Mouse (Mus musculus) T-helper 2 cell (primary cell): ENCODE data around the gene Mpg.

Experiments used
- in situ Hi-C: fragments of 300-600 bp; cut with MboI, MseI; formaldehyde crosslinking; loops from one replicate; pipeline ENCODE4 v1.15.1; 2025; ENCODE audit warnings: high pct_unique_total_duplicates

Mpg gene

DNA sequence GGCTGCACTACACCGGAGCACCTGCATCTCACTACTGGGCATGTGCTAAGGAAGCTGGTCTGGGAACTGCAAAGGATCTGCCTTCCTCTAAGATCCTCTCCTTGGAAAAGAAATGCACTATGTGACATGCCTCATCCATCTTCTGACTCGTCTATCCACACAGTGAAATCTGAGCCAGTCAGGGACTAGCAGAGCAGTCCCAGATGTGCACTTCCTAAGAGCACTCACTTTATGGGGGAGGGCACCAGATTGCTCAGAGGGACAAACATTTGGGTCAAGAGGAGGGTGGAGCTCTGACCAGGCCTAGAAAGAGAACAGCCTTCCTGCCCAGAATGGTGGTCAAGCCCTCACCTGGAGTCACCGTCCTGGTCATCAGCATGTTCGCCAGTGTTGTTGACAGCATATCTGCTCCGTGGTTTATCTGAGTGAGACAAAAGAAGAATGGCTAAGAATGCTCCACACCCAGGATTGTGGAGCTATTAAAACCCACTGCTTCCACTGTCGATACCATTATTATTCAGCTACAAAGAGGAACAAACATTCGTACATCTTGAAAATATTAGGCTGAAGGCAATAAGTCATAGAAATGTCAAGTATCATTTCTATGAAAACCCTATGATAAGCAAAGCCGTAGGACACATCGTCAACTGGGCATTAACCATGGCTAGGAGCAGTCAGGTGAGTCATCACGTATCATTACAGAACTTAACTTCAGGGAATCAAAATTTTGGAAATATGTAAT, 36.5 kb downstream of the Mpg start:
- in situ Hi-C loops = no loop called here

DNA sequence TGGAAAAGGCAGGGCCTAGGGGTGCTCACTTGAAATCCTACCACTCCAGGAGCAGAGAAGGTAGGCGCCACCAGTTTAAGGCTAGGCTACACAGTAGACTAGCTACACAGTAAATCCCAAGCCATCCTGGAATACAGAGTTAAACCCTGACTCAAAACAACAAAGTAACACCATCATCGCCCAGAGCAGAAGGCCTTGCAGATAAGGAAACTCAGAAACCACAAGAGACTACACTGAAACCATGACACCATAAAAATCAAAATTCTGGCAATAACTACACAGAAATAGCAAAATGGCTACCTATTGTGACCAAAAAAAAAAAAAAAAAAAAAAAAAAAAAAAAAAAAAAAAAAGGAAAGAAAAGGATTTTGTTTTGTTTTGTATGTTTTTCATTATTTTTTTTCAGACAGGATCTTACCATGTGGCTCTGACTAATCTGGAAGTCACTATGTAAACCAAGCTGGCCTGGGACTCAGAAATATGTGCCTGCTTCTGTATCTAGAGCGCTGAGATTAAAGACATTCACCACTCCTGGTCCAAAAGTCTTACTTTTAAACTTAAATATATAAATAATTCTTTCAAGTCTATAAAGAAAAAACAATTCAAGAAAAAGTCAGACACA, 38.9 kb downstream of the Mpg start:
- in situ Hi-C loops = no loop called here

DNA sequence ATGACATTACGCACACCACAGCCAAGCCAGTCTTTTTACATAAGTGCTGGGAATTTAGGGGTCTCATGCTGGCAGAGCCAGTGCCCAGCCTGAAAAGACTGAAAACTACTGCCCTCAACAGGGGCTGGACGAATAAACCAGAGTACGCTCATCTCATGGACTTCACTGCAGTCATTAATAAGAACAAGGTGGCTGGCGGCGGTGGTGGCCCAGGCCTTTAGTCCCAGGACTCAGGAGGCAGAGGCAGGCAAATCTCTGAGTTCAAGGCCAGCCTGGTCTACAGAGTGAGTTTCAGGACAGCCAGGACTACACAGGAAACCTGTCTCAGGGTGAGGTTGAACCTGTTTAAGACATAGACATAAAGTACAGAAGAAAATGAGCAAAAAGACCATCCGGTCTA, 39.9 kb downstream of the Mpg start:
- in situ Hi-C loops = no loop called here

DNA sequence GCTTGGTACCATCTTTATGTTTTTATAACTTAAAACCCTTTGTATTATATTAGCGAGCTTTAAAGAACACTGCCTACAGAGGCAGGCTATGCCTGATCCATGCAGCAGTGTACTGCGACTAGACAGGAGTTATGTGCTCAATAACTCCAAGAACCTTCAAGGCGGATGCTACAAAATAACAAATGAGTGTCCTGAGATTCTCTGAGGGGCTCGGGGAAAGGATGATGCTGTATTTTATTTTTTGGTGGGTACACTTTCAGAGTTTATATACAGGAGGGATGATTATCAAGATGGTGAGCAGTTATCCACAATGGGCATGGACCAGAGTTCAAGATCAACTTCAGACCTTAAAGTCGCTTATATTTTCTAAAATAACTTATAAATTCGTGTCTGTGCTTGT, 40.5 kb downstream of the Mpg start:
- in situ Hi-C loops = no loop called here

DNA sequence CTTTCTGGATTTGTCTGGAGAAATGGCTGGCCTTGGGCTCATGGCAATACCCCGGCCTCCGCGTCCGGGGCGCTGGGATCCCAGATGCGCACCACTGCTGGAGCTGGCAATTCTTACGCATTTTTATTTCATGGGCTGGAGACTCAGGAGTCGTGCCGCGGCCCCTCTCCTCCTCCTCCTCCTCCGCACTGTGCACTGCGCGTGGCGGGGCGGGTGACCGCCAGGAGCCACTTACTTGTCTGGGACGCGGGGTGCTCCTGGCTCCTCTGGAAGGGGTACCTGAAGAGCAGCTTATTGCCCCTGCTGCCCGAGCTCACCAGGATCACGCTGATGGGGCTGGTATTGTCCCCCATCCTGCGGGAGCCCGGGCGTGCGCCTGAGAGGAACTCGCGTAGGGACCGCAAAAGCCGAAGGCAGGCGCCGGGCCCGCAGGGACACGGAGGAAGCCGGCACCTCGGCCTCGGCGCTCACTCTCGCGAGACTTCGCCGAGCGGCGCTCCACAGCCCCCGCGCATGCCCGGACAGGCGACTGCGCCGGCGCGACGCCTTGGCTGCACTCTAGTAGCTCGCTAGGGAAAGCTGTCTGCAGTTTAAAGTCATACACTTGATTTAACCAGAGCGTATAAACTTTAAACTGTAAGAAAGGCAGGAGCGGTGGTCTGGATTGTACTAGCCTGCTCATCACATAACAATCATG, 41.0 kb downstream of the Mpg start, which contains the start of gene Nprl3:
Gene Nprl3 (minus strand): TSS at position 520 of the 697 bp plus-strand sequence.
- in situ Hi-C loops = no loop called here

DNA sequence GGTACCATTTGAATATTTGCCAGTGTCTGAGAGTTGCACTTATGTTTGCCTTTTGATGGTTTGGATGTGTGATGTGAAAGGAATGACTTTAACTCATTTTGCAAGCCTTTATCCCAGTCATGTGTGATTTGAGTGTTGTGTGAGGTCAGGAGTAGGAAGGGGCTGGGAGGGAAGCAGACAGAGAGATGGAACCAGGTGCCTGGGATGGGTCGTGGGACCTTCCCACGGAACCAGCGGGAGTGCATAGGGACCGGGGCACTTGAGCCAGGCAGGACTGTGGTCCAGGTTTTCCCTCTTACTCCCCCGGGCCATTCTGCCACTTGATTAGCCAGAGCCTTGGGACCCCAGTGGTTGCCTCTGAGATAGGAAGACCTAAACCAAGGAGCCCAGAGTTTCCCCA, 41.7 kb downstream of the Mpg start:
- in situ Hi-C loops = no loop called here

DNA sequence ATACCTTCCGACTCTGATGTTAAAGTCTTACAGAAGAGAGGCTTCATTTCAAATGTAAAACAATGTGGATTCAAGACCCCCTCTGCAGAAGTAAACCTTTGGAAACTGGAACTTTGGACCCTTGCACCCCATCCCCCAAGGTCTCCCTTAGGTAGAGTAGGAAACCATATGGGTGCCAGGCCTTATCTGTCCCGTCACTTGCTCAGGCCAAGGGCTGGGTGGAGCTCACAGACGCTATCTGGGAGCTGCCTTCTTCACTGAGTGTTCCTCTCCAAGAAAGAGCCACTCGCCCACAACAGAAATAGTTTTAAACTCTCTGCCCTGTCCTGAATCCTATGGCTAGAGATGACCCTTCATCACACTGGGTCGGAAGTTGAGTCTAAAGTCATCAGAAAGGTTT, 42.6 kb downstream of the Mpg start:
- in situ Hi-C loops = no loop called here

DNA sequence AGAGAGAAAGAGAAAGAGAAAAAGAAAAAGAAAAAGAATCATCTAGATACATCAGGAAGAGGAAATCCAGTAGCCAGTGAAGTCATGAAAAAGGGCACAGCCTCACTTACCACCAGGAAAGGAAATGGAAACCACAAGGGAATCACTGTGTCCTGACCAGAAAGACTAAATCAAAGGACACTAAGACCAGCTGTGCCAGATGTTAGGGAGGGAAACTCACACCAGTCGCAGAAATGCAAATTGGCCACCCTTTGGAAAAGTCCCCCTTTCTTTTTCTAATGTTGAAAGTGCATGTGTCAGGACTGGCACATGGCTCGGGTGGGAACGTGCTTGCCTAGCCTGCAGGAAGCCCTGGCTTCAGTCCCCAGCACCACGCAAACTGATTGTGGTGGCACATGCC, 44.9 kb downstream of the Mpg start:
- in situ Hi-C loops = no loop called here

DNA sequence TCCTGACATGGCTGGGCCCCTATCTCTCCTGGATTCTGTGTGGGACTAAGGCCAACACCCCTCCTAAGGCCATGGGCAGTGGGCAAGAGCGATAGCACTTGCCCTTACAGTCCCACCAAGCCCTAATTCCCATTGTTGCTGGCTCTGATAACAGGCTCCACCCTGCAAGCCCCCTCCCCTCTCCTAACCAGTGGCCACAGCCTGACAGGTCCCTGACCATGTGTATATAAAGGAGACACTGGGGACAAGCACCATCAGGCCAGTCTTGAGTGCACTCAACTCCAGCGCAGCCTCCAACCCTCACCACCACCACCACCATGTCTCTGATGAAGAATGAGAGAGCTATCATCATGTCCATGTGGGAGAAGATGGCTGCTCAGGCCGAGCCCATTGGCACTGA, 50.0 kb downstream of the Mpg start, which contains the start of gene Hba-x:
Gene Hba-x (plus strand): TSS at position 54 of the 400 bp plus-strand sequence.
- in situ Hi-C loops = no loop called here

DNA sequence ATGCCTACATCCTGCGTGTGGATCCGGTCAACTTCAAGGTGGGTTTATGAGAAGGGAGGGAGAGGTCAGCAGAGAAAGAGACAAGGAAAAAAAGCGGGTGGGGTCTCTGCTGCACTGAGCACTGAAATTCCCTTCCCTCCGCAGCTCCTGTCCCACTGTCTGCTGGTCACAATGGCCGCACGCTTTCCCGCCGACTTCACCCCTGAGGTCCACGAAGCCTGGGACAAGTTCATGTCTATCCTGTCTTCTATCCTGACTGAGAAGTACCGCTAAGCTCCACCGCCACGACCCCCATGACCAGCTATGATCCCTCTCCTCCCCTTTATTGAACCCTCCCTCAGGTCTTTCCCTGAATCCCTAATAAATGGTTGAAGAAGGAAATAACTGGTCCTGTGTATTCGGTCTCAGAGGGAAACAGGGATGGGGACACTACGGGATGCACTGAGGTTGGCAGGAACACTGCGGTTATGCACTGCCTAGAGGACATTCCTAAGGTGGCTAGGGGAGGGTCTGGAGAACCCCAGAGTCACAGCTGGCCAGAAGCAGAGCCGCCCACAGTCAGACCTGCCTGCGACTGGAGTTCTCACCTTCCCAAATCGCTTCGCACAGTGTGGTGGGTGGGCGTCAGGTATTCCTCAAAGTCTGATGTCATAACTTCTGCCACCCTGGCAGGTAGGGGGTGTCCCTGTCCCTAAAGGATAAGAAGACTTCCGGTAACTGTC, 51.6 kb downstream of the Mpg start:
- in situ Hi-C loops = no loop called here

DNA sequence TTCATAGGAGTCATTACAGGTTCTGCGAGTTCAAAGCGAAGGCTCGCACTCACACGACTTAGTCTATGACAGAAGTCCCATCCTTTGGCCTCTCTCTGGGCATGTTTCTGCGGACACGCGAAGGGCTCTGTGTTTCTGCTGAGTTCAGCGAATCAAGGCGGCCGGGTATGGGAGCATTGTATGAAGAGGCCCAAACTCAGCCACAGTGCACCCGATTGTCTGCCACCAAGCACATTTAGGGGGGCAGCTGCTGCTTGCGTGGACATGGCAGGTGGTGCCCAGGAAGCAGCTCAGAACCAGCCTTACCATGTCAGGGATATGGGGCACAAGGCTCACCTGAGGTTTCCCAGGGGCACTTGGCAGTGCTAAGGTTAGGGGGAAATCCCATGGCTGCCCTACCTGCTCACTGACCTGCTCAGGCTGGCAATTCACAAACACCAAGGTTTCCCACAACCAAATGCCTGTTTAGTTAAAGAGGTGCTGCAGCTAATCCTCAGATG, 52.2 kb downstream of the Mpg start:
- in situ Hi-C loops = no loop called here

DNA sequence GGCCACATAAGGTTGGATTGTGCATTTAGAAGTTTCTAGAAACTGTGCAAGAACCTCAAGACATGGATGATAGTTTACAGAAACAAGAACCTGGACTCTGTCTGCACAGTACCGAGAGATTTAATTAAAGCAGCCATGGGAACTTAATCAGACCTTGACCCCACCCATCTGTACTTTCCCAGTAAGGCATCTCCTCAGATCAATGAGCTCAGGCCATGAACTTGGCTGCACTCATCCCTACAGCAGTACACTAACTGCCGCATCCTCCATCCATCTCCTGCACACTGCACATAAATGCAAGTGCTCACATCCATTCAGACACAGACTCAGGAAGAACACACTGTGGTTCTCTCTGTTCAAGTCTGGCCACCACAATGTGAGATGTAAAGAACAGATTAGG, 54.3 kb downstream of the Mpg start:
- in situ Hi-C loops = no loop called here

DNA sequence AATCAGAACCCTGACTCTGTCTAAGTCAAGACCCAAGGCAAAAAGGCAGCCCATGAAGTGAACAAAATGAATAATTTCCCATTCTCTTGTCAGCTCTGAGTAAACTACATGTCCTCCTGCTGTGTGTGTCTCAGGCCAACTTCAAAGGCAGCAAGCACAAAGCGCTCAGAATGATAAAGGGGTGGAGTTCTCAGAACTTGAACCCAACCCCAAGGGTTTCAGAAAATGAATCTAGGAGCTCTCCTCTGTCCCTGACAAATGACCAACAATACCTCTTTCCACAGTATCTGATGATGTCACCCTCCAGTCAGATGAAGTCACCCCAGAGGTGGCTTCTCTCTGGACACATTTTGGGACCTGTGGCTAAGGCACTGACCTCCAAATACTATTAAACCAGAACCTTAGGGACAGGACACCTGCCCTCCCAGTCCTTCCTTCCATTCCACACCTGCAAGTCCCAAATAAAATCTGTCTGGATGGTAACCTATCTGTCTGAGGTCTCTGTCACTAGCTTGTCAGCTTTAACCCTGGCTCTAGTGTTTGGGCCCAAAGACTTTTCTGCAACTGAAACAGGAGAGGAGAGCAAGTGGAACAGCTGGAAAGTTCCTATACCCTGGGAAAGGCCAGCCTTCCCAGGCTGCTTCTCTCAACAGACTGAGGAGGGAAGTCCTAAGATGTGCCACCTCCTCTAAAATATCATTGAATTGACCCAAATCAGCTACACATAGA, 55.3 kb downstream of the Mpg start:
- in situ Hi-C loops = no loop called here
